Mouse (Mus musculus) ZHBTc4 (cell line): ENCODE results near the gene Mael.

Experiments
- DNase-seq: peaks from one replicate; pipeline ENCODE4 v3.0.0-alpha.2; 2011; ENCODE audit warnings: low read depth, low spot score

Mael gene

GRCm38 (mm10) chr1:166238315-166238969 is at the start of gene Mael:
Mael (minus strand) TSS chr1:166238747.
- DNase-seq, result peak; percentile 90

- DNase-seq, result no peak
These were observed 47.7 kb upstream of the Mael start for GRCm38 (mm10) chr1:166286231-166286630.

- no peak for DNase-seq
These were observed 45.8 kb upstream of the Mael start for GRCm38 (mm10) chr1:166284390-166284789.

- no peak for DNase-seq
These were observed 44.9 kb upstream of the Mael start for GRCm38 (mm10) chr1:166283451-166283850.

GRCm38 (mm10) chr1:166282597-166283210 is 44.2 kb upstream of the Mael start:
- peak; percentile 97 for DNase-seq

- DNase-seq, result no peak
These were observed 43.3 kb upstream of the Mael start for GRCm38 (mm10) chr1:166281836-166282235.

GRCm38 (mm10) chr1:166281287-166281686 is 42.7 kb upstream of the Mael start:
- no peak for DNase-seq

- peak; percentile 35 for DNase-seq
These were observed 42.0 kb upstream of the Mael start for GRCm38 (mm10) chr1:166280566-166280965.

- no peak for DNase-seq
These were observed 41.1 kb upstream of the Mael start for GRCm38 (mm10) chr1:166279580-166280206.

GRCm38 (mm10) chr1:166278786-166279185 is 40.2 kb upstream of the Mael start:
- no peak for DNase-seq

- DNase-seq, result no peak
These were observed 29.7 kb upstream of the Mael start for GRCm38 (mm10) chr1:166268218-166268617.

- no peak for DNase-seq
These were observed 28.4 kb upstream of the Mael start for GRCm38 (mm10) chr1:166266918-166267317.

- DNase-seq, result no peak
These were observed 27.6 kb upstream of the Mael start for GRCm38 (mm10) chr1:166266001-166266705.

GRCm38 (mm10) chr1:166259526-166259925 is 21.0 kb upstream of the Mael start:
- no peak for DNase-seq

- DNase-seq, result no peak
These were observed 18.4 kb upstream of the Mael start for GRCm38 (mm10) chr1:166256898-166257297.

GRCm38 (mm10) chr1:166256302-166256701 is 17.8 kb upstream of the Mael start:
- DNase-seq, result no peak

- DNase-seq, result no peak
These were observed 17.1 kb upstream of the Mael start for GRCm38 (mm10) chr1:166255651-166256050.

GRCm38 (mm10) chr1:166255091-166255490 is 16.5 kb upstream of the Mael start:
- DNase-seq, result no peak

- peak; percentile 53 for DNase-seq
These were observed 15.6 kb upstream of the Mael start, which contains the start of gene Ildr2 for GRCm38 (mm10) chr1:166253898-166254894. Ildr2 (plus strand) TSS chr1:166254139.

GRCm38 (mm10) chr1:166244285-166244684 is 5.7 kb upstream of the Mael start:
- DNase-seq, result no peak

- peak; percentile 7 for DNase-seq
These were observed 24.4 kb downstream of the Mael start for GRCm38 (mm10) chr1:166214181-166214580.
